Mouse (Mus musculus) small intestine, adult 2 months (tissue): Measurements from ENCODE around the gene Zkscan14.

Experiments
- CTCF ChIP-seq: fragments of 200-500 bp; IDR thresholded peaks from 2 replicates; pipeline ENCODE4 v1.5.1; 2012; ENCODE audit warnings: low read depth, mild to moderate bottlenecking, control low read depth, inconsistent platforms, low read length, moderate library complexity, mixed read lengths; ENCODE audit not compliant: insufficient replicate concordance, insufficient read length; ENCODE audit errors: extremely low read depth
- POLR2A ChIP-seq: fragments of 200-500 bp; IDR thresholded peaks from 2 replicates; pipeline ENCODE4 v1.6.1; 2012; ENCODE audit warnings: low read depth, mild to moderate bottlenecking, control low read depth, inconsistent platforms, low read length, moderate library complexity

GRCm38 (mm10) chr5:145219981-145220380, 18.3 kb upstream of the Zkscan14 start:
- no peak for TF ChIP-seq CTCF
- TF ChIP-seq POLR2A, result no peak
